Mouse (Mus musculus) testis, adult 2 months (tissue): ENCODE measurements around the gene Capzb.

ENCODE experiments used
- CTCF ChIP-seq: fragments of 200-500 bp; IDR thresholded peaks from 2 replicates; pipeline ENCODE4 v1.5.1; 2012; ENCODE audit warnings: low read depth, mild to moderate bottlenecking, inconsistent platforms, low read length, moderate library complexity; ENCODE audit not compliant: control insufficient read depth, insufficient read depth, insufficient replicate concordance
- POLR2A ChIP-seq: fragments of 200-500 bp; IDR thresholded peaks from 2 replicates; pipeline ENCODE4 v1.6.1; 2012; ENCODE audit warnings: low read depth, mild to moderate bottlenecking, inconsistent platforms, low read length, moderate library complexity; ENCODE audit not compliant: control insufficient read depth

DNA sequence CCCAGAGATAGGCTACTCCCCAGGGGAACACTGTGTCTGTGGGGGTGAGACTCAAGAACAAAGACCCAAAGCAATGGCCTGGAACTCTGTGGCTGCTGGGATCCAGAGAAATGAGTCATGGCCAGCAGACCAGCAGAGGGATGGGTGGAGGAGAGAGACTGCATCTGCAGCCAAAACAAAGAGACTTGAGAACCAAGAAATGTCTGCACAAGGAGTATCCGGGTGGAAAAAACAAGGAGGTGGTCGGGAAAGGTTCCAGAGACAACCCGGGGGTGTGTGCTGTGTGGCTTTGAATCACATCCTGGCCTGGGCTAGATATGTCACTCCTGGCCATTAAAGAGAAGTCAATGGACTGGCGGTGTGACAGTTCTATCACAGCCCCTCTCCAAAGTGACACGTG lies 45.9 kb upstream of the Capzb start:
- TF ChIP-seq POLR2A: no peak
- TF ChIP-seq CTCF: no peak
